Mouse (Mus musculus): Measurements from ENCODE around the gene Lcorl.

The Lcorl gene

DNA sequence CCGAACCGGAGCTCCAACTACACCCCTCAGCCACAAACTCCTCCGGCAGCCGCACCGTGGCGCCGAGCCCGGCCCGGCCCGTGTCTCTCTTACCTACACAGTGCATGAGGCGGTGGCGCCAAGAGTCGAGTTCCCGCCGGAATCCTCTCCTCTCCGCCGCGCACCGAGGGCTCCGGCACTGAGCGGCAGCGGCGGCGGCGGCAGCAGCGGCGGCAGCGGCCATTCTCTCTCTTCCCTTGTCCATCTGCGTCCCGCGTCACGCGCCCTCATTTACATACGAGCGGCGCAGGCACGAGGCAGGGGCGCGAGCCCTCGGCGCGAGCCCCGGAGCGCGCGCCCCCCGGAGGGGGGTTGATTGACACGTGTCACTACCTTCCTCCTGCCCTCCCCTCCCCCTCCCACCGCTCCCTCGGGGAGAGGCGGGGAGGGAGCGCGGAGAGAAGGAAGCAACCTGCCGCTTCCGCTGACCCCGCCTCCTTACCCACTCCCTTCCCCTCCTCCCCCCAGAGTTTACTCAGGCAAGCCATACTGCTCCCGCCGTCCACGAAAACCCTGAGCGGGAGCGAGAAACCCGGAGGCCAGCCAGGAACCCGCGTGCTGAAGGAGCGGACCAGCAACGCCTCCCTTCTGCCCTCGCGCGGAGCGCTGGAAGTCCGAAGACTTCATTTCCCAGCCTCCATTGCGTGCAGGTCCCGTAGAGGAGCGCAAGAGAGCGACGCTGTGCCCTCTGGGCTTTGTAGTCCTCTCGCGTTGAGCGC is at the start of gene Lcorl:
TSS of gene Lcorl (minus strand) at position 362 of the 758 bp plus-strand sequence.
- peak; percentile 95 to 96 for DNase-seq (ENCODE audit: low spot score in 2 of 2)

DNA sequence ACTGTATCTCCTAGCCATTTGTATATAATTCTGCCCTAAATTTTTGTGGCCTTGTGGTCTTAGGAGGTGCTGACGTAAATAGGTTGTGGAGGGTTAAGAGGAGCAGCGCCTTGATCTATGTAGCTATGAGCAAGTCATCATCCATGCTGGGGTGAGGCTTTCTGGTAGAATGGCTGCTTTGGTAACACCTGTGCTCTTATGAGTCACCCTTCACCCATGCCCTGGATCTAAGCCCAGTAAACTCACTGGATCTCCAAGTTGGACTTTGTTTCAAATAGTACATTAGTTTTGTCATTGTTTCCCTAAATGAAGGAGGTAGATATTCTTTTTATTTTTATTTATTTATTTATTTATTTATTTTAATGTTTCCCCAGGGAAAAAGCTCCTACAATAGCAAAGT is 47.3 kb upstream of the Lcorl start:
- no peak for DNase-seq (ENCODE audit: low spot score in 2 of 2)

DNA sequence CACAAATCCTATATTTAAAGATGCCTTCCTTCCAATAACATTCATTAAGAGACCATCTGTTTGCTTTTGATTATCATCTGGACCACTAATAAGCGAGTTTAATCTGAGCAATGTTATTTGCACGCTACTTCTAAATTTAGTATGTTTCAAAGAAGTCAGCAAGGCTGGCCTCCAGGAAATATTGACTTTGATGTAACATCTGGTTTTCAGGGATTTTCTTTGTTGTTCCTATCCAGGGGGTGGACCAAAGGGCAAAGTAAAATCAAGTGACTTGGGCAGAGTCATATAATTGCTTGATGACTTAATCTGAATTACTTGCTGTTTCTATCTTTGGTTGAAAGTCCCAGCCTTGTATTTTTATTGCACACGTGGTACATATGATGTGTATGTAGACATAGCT is 45.8 kb upstream of the Lcorl start:
- DNase-seq (ENCODE audit: low spot score in 2 of 2) = no peak

DNA sequence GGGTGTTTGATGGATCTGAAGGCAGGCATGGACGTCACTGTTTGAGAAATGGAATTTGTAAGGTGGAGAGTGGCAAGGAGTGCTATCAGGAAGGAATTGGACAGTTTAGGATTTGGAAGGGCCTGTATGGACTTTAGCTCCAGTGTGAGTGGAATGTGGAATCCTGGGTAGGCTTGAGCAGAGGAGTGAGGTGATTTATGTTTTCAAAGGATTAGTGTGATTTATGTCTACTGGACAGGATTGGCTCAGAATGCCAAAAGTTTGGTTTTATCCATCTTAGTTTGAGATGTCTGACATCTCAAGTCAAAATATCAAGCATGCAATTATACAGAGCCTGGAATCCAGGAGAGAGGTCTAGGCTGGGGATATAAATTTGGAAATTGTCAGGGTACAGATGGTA is 37.9 kb upstream of the Lcorl start:
- DNase-seq (ENCODE audit: low spot score in 2 of 2) = no peak

DNA sequence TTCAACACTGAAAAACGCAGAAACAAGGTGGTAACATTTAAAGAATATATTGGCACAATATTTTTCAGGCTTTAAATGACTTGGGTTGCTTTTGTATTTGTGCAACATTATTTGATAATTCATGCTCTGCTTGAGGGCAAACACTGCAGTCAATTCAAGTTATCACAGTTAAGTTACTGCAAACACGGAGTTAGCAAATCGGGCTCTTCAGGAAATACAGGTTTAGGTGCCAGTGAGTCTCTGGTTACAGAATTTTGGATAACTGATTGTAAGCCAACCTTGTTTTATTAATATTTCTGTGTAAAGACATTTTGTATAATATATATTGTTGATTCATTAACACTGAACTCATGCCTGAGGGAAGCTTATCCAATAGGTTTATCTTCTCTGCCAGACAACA is 36.3 kb upstream of the Lcorl start:
- DNase-seq (ENCODE audit: low spot score in 2 of 2) = no peak

DNA sequence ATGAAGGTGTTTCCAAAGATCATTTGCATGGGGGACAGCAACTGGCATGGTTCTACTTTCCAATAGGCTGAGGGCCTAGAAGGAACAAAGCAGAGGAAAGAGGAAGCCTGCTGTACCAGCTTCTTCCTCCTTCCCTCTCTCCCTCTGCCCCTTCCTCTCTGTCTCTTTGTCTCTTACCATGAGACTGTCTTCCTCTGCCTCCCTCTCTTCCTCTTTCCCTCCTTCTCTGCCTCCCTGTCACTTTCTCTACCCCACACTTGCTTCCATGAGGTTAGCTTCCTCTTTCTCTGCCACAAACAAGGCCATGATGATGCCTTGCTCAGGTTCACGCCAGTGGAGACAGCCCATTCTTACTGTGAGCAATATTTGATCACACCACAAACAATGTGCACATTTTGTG is 18.9 kb upstream of the Lcorl start:
- DNase-seq (ENCODE audit: low spot score in 2 of 2) = no peak

DNA sequence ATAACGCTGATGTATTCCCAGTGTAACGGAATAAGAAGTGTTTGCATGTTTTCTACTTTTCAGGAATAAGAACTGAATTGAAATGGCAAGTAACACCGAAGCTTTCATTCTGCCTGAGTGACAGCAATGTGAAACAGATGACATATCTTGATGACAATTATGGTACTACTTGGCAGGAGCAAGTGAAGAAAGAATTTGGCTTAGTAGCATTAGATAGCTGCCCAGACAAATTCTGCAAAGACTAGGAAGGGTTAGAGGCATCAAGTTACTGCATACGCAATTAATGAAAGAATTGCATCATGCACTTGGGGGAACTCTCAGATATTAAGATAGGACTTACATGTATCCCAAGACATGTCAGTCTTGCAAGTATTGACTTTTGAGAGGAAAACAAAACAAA is 18.1 kb upstream of the Lcorl start:
- no peak for DNase-seq (ENCODE audit: low spot score in 2 of 2)

DNA sequence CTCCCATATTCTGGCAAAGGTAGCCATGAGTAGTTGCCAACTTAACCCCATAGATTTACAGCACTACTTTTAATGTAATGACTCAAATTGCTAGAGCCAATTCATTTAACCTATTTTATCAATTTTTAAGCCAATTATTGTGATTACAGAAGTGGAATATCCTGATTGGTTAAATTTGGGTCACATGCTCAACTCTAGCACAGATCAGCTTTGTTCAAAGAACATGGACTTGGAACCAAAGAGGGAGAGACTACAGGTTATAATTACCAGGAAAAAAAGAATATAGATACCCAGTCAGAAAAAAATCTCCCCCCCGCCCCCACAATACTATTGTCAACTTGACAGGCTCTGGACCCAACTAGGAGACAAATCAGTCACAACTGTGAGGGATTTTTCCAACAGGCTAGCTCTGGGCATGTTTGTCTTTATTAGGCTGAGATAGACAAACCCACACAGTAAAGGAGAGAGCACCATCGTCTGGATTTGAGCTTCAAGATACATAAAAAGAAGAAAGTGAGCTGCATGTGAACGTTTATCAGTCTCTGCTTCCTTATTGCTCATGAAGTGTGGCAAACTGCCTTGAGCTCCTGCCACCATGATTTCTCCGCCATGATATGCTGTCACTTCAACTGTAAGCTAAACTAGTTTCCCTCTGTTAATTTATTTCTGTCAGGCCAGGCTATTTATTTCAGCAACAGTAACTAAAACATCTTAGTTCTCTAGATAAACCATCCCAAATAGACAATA is 17.0 kb upstream of the Lcorl start:
- no peak for DNase-seq (ENCODE audit: low spot score in 2 of 2)

DNA sequence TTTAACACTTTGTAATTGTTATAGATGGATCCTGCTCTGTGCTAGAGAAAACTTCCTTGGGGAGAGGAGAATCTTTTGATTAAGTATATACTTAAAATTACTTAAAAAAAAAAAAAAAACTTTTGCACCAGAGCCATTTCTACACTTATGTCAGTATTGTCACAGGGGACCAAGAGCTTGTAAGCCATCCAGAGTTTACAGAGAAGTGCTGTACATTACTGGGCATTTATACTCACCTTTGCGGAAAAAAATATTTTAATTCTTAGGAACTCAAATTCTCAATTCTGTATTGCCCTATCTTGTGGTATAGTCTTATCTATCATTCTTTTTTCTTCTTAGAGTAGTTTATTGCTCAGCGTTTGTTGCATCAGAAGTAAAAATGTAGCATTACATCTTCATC is 953 bp upstream of the Lcorl start:
- no peak for DNase-seq (ENCODE audit: low spot score in 2 of 2)

DNA sequence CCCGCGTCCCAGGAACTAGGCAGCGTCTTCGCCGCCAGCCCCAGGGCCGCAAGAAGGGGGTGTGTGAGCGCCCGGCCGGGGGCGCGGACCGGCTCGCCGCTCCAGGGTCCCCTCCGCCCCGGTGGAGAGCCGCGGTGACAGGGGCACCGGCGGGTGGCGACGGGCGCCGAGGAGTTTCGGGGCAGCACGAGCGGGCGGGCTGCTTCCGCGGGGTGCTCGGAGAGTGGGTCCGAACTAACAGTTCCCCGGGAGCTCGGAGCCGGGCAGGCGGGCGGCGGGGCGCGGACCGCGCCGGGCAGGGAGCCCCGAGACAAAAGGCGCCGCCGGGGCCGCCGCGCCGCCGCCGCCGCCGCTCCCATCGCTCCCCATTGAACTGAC is 550 bp downstream of the Lcorl start:
- DNase-seq (ENCODE audit: low spot score in 2 of 2) = no peak

DNA sequence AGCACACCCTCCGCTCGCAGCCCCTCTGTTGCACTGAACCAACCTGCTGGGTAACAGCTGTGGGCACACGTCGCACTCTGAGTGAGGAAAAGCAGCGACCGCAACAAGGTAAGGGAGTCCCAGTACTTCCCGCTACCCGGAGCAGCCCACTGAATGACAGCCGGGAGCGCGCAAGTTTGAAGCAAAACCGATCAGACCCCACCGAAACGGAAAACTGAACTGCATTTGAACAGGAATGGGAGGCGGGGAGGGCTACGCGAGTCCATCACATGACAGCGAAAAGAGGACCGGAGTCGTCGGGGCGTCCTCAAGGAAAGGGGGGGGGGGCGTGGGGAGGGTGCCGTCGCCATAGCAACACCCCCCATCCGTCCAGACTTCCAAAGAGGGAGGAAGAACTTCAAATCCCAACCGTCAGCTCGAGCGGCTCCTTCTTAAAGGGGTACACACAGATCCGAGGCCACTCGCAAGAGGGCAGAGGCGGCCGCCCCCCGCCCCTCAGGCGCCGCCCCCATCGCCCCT is 1.1 kb downstream of the Lcorl start:
- DNase-seq (ENCODE audit: low spot score in 2 of 2) = peak; percentile 37

DNA sequence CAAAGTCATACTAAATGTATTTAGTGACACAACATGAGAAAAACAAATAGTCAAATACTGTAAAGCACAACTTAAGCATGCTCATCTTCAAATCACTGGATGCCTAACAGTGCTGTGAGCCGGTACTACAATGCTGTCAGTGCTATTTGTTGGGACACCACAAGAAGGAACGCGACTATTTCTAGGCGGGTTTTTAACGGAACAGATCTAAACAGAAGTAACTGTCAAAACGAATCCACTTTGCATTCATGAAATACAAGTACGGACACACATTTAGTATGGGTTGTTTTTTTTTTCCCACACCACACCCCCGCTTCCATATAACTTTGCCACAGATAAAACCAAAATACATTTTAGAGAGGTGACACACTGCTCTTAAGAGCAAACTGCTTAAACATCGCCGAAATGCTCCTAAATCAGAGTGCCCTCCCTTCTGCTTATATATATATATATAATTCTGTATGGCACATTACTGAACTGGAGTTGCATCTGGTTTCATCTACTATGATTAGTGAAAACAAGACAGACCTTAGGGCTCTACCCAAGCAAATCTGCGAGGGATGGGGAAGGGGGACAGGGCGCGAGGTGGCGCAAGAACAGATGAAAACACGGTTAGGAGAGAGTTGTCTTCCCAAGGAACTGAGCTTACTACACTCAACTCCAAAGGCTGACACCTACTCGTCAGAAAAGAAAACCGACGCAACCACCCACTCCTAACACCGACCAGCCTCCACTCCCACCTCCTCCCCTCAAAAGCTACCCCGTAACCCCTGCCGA is 1.7 kb downstream of the Lcorl start:
- peak; percentile 40 to 41 for DNase-seq (ENCODE audit: low spot score in 2 of 2)

DNA sequence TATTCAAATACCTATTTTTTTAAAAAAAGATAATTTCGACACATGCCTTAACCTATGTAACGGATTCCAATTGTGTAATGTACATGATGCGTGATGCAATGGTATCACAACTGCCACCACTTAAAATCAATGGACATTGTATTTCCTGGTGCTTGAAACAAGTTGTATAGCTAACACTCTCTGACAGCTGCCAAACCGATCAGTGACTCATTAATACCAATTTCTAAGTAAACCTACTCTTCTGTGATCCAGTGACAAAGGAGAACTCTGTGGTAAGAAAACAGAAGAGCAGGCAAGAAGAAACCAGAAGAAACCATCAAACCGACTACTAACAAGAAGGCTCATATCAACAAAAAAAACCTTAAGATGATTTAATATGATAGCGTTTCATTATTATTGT is 12.7 kb downstream of the Lcorl start:
- DNase-seq (ENCODE audit: low spot score in 2 of 2) = no peak

DNA sequence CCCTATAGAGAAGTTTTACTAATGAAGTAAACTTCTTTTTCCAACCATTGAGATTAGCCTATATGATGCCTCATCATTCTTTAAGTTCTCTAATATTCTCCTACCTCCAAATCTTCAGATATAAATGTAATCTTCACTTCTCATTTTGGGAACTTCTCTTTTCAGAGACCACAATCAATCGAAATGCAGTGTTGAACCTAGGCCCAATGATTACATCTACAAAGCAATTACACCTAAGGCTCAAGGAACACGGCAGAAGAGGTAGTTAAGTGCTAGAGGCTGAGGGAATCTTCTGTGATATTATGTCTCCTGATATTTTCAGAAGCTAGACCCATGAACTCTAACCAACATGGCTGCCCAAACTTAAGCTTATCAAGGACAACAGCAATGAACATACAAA is 22.3 kb downstream of the Lcorl start:
- no peak for DNase-seq (ENCODE audit: low spot score in 2 of 2)

DNA sequence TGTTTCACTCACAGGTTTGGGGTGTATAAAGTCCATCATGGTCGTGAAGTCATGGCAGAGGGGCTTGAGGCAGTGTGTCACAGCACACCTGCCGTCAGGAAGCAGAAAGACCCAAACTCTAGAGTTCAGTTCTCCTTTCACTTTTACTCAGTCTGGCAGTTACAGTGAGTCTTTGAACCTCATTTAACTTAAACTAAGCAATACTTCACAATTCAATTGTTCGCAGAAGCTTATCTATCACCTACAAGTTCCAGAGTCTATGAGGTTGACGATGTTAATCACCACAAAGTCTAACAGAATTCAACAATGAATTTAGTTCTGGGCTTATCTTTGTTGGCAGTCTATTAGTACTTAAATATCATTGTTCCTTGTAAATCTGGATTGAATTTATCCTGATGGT is 45.9 kb downstream of the Lcorl start:
- DNase-seq (ENCODE audit: low spot score in 2 of 2) = peak in 1 of 2 experiments; percentile 4

DNA sequence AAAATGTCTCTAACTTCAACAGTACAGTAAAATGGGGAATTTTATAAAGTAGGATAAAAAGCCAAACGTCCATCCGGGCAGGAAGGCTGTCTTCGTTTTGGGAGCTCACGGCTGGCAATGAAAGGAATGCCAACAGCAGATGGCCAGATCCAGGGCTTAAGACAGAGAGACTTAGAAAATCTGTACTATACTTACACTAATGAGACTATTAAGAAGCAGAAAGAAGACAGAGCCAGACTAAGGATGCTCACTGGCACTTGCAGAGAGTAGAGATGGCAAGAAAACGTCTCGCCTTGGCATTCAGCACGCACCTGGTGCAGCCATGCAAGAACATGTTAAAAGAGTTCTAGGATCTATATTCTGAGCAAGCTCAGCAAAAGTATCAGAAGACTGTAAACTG is 65.6 kb downstream of the Lcorl start:
- no peak for DNase-seq (ENCODE audit: low spot score in 2 of 2)

DNA sequence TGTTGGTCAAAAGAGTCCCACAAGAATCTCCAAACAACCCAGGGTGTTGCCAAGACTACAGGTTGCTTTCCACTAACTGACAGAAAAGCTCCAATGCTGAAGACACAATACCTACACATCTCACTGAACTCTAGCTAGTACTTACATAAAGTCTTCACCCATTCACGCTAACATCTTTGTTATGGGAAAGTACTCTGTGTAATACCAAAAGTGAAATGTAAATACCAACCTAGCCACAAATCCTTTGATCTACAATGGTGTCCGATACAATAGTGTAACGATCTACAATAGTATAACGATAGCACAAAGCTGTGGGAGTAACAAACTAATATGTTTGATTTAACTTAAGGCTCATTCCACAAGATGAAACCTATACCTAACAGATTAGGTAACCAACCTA is 67.2 kb downstream of the Lcorl start:
- DNase-seq (ENCODE audit: low spot score in 2 of 2) = no peak

DNA sequence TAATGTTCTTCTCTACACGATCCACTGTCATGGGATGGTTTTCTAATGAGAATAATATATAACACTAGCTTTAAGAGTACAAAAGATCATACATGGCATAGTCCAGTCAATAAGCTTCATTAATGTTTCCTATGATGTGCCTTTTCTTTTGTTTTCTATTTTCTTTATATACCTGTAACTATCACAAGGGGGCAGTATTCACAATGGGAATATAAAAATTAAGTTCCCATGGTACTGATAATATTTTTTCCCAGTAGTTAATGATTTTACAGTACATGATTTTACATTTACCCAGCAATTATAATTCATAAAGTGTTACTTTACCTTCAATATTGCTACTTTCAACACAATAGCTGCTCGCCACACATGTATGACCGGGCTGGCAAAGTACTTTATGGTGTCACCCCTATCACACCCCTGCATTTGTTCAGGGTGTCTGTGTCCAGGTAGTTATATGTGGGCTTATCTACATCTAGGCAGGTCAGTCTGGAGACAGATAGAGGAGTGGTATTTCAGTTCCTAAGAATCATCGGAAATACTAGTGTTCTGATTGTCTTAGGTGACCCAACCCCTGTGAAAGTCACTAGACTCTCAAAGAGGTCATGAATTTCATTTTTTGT is 99.8 kb downstream of the Lcorl start:
- DNase-seq (ENCODE audit: low spot score in 2 of 2) = no peak

DNA sequence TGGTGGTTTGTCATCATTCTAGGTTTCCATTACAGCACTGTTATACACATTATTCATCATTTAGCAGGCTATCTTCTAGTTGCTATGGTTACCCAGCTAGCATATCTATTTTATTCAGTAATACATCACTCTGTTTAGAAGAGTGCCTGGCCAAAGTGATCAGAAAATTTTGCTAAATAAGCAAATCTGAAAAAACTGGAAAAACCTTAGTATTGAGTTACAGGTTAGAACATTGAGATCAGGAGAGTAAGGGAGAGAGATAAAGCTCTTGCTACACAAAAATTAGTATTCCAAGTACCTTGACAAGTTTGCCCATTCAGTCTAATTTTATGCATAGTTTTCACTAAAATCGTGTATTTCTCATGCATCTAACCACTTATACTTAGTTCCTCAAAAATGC is 119.5 kb downstream of the Lcorl start:
- no peak for DNase-seq (ENCODE audit: low spot score in 2 of 2)

DNA sequence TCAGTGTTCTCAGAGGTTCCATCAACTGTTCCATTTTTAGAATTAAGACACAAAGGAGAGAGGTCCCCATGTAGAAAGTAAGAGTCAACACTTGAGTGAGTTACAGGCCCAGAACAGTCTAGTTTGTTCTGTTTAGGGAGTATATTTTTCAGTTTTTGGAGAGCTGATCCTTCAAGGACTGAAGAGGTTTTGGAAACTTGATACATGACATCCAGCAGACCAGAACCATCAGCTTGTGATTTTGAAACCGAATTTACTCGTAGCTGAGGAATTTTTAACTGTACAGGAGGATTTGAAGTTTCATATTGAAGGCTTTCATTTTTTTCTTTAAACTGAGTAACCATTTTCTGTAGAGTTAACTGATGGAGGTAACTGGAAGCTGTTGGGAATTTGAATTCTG is 123.7 kb downstream of the Lcorl start:
- DNase-seq (ENCODE audit: low spot score in 2 of 2) = no peak

DNA sequence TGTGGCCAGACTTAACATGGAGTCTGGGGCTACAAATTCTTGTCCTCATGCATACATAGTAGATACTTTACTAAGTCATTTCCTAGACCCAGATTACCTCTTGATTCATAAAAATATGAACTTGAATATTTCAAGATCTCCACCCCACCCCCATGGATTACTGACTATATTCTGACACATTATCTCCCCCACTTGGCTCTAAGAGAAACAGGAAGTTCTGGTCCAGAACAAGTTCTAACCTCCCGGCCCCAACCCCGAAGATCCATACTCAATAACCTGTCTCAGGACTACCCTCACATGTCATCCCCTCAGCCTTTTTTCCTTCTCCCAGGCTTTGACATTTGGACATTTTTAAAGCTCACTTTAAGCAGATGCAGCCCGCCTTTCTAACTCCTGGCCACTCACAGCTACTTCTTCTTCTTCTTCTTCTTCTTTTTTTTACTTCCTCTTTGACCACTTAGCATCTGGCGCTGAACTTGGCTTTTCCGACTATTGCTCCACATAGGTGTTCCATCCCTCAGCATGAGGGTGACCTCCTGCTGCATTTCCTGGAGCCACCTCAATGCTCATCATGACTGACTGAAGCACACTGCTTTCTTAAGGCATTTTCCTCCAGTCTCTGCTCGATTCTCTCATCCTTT is 138.4 kb downstream of the Lcorl start:
- no peak for DNase-seq (ENCODE audit: low spot score in 2 of 2)

DNA sequence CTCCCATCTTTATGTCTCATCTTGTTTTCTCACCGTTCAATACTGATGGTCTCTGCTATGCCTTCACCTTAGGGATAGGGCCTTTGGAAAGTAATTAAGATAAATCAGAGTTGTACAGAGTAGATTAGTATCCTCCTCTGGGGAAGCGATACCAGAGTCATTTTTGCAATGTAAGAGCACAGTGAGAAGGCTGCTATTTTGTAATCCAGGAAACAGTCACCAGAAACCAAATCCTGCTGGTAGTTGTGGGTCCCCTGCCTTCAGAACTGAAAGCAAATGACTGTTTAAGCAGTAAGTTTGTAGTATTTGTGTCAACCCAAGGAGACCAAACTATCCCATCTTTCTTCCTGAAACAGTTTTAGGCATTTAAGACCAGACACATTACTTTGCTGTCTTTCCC is 147.8 kb downstream of the Lcorl start:
- DNase-seq (ENCODE audit: low spot score in 2 of 2) = no peak
